Mouse (Mus musculus) CD8-positive naive resting alpha-beta T cell, adult 57 days (primary cell): ENCODE results near the gene Fam92b. TPM values are rescaled to one million over a fixed set of nuclear protein-coding genes. Genes with fewer than 3 reads are reported as not detected.

ENCODE experiments used
- total RNA-seq: library from RNA; stranded (reverse); gene quantifications from one replicate; pipeline ENCODE4 v1.2.4, GENCODE M21; 2023

Gene Fam92b
- total RNA-seq, result not detected

GRCm38 (mm10) chr8:120177318-120178123 lies at the start of gene Fam92b:
Gene Fam92b (minus strand): TSS chr8:120177466.

Other genes with a start within 250 kb of the Fam92b start
- not detected for gene Crispld2, start 185.0 kb downstream of the Fam92b start, total RNA-seq
- gene Zdhhc7, start 76.0 kb downstream of the Fam92b start, total RNA-seq, result 36.4 TPM
- gene 6430548M08Rik, start 63.3 kb downstream of the Fam92b start, total RNA-seq, result 1.1 TPM
- gene Gse1, start 51.0 kb upstream of the Fam92b start, total RNA-seq, result 59.8 TPM